Mouse (Mus musculus) urinary bladder, postnatal 25 days (tissue): ENCODE data around the gene Dnajc12.
"Not testable (repeated sequence)": the region's sequence is repeated elsewhere in the genome, so short reads cannot be mapped to it uniquely, and the experiment has no call there.

Experiments used
- DNase-seq: peaks from one replicate; pipeline ENCODE4 v3.0.0; 2022; ENCODE audit warnings: low spot score

Gene Dnajc12

GRCm38 (mm10) chr10:63382372-63383279, at the start of gene Dnajc12:
Dnajc12 (plus strand) TSS chr10:63382443.
- DNase-seq: peak; percentile 63

GRCm38 (mm10) chr10:63336901-63337300, 45.3 kb upstream of the Dnajc12 start:
- DNase-seq: no peak

- no peak for DNase-seq
Observed at GRCm38 (mm10) chr10:63337326-63337725, 44.9 kb upstream of the Dnajc12 start.

- peak; percentile 47 for DNase-seq
Observed at GRCm38 (mm10) chr10:63337951-63338836, 44.0 kb upstream of the Dnajc12 start.

- DNase-seq: peak; percentile 89
Observed at GRCm38 (mm10) chr10:63338914-63339643, 43.2 kb upstream of the Dnajc12 start.

- no peak for DNase-seq
Observed at GRCm38 (mm10) chr10:63341351-63341750, 40.9 kb upstream of the Dnajc12 start.

GRCm38 (mm10) chr10:63344751-63345150, 37.5 kb upstream of the Dnajc12 start:
- no peak for DNase-seq

- no peak for DNase-seq
Observed at GRCm38 (mm10) chr10:63348291-63348690, 34.0 kb upstream of the Dnajc12 start.

- no peak for DNase-seq
Observed at GRCm38 (mm10) chr10:63350666-63351065, 31.6 kb upstream of the Dnajc12 start.

- not testable (repeated sequence) for DNase-seq
Observed at GRCm38 (mm10) chr10:63351099-63351498, 31.1 kb upstream of the Dnajc12 start.

- DNase-seq: no peak
Observed at GRCm38 (mm10) chr10:63352111-63352510, 30.1 kb upstream of the Dnajc12 start.

GRCm38 (mm10) chr10:63360502-63360901, 21.7 kb upstream of the Dnajc12 start:
- DNase-seq: no peak

GRCm38 (mm10) chr10:63365918-63366455, 16.3 kb upstream of the Dnajc12 start:
- no peak for DNase-seq

- DNase-seq: no peak
Observed at GRCm38 (mm10) chr10:63367386-63367785, 14.9 kb upstream of the Dnajc12 start.

GRCm38 (mm10) chr10:63368041-63368440, 14.2 kb upstream of the Dnajc12 start:
- DNase-seq: no peak

- DNase-seq: no peak
Observed at GRCm38 (mm10) chr10:63376303-63376702, 5.9 kb upstream of the Dnajc12 start.

- DNase-seq: peak; percentile 22
Observed at GRCm38 (mm10) chr10:63377468-63377867, 4.8 kb upstream of the Dnajc12 start.

- no peak for DNase-seq
Observed at GRCm38 (mm10) chr10:63378948-63379680, 3.1 kb upstream of the Dnajc12 start.

GRCm38 (mm10) chr10:63381498-63382280, 554 bp upstream of the Dnajc12 start, which contains the start of gene Sirt1:
Sirt1 (minus strand) TSS chr10:63381704.
- no peak for DNase-seq

GRCm38 (mm10) chr10:63385897-63386296, 3.7 kb downstream of the Dnajc12 start:
- DNase-seq: not testable (repeated sequence)
